Mouse (Mus musculus): Measurements from ENCODE around the gene Blm. TPM values are rescaled to one million over a fixed set of nuclear protein-coding genes. Genes with fewer than 3 reads are reported as not detected.

Blm gene
- total and polyA plus RNA-seq, 3 experiments, result 24.1 to 56.2 (median 36.4) TPM

DNA sequence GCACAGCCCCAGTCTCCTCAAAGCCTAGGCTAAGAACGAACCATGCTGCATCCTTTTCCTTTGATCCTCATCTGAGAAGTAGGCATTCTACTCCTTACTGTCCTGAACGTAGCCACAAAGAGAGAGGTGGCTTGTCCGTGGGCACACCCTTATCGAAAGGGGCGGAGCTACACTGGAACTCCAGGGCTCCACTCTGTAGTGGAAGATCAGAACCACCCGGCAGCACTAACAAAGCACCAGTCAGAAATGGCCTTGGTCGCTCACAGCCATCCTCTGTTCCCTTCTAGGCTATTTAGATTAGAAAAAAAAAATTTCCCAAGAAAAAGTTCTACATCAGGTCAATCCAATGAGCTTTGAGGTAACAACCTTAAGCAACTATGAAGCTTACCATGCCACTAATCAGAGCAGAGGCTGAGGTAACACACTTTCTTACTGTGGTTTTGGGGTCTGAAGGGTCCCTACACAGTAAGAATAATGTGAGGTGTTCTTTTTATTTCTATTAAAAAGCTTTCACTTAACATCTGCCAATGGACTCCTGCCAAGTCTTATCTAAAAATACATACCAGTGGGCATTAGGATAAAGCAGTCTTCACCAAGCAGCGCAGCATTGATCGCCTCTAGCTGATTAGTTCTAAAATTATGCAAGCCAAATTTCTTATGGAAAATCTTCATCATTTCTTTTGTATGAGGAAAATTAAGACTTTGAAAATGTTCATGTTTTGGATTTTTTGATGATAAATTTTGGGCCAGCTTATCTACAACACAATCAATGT, 35.5 kb downstream of the Blm start:
- no peak overlapping the region for H3K4me2 ChIP-seq (ENCODE audit: insufficient read depth, low read depth, poor library complexity, severe bottlenecking)
- no peak for DNase-seq (ENCODE audit: extremely low read depth)
- in situ Hi-C loops (cut with MboI; ENCODE audit: low pct_ligation_motif_present, low pct_unique_long_range_greater_than_20kb, low sequenced_read_pairs), result no loop called here

DNA sequence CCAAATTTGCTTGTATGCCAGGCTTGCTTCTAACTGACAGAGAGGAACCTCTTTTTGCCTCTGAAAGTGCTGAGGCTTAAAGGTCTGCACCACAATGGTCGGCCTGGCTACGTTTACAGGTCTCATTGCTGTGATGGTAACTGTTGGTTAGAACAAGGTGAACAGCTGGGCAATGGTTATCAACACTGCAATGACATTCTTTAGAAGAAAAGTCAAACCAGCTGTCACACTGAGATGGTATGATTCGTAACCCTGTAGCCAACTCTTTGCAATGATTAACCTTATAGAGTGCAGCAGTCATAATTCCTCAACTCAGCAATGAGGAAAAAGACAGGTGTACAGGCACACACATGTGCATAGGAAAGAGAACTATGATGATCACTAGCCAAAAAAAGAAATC, 38.3 kb downstream of the Blm start:
- Histone ChIP-seq H3K4me1 (ENCODE audit: control insufficient read depth in 1 of 2, insufficient read depth in 2 of 2) (peaks cover 10 to 48% of the 10 kb centered on the region in 2 experiments), H3K4me2 (ENCODE audit: insufficient read depth, low read depth, poor library complexity, severe bottlenecking) (no peak overlapping the region), H3K9me3 (replicated peaks; ENCODE audit: low read length) (no peaks in the 10 kb centered on the region), H3K4me3 (replicated peaks in 1 of 3; ENCODE audit: low read depth in 2 of 3, low read length in 2 of 3, poor library complexity in 1 of 3) (no peak overlapping the region), H3K36me3 (replicated peaks in 1 of 2; ENCODE audit: control insufficient read depth in 1 of 2, insufficient read depth in 1 of 2, low read length in 1 of 2) (peaks cover 30 to 69% of the 10 kb centered on the region in 2 experiments), H3K9ac (ENCODE audit: insufficient read depth, low read depth) (no peak overlapping the region), H3K79me2 (replicated peaks; ENCODE audit: control insufficient read depth, extremely low read depth, insufficient read depth, poor library complexity, severe bottlenecking) (no peaks in the 10 kb centered on the region), H3K27me3 (replicated peaks) (no peaks in the 10 kb centered on the region), H3K27ac (ENCODE audit: insufficient read depth, low read depth) (peak overlapping the region; percentile 13; the same call in 1 of the 2 replicates)
- dilution Hi-C loops (cut with MboI; ENCODE audit: extremely low pct_ligation_motif_present, extremely low pct_unique_long_range_greater_than_20kb, low sequenced_read_pairs) (no loop called here), in situ Hi-C loops (cut with MboI; ENCODE audit: low pct_ligation_motif_present, low pct_unique_long_range_greater_than_20kb, low sequenced_read_pairs) (no loop called here)
- TF ChIP-seq POLR2A (IDR thresholded peaks at IDR 0.05; ENCODE audit: low read depth, low read length) (no peak), RAD21 (IDR thresholded peaks at IDR 0.05; ENCODE audit: low read depth, low read length) (no peak), NRF1 (IDR thresholded peaks at IDR 0.05; ENCODE audit: low read depth, low read length) (no peak), JUND (conservative IDR thresholded peaks at IDR 0.05; ENCODE audit: low read depth, low read length) (no peak), NELFE (IDR thresholded peaks at IDR 0.05; ENCODE audit: low read depth, low read length) (no peak), GABPA (IDR thresholded peaks at IDR 0.05; ENCODE audit: insufficient replicate concordance, low read depth, low read length) (no peak), USF2 (conservative IDR thresholded peaks at IDR 0.05; ENCODE audit: low read depth, low read length) (no peak), IRF4 (IDR thresholded peaks at IDR 0.05; ENCODE audit: low read depth, low read length) (no peak), PAX5 (IDR thresholded peaks at IDR 0.05; ENCODE audit: low read length) (no peak), ZC3H11A (IDR thresholded peaks at IDR 0.05; ENCODE audit: low read depth, low read length) (no peak), ZMIZ1 (IDR thresholded peaks at IDR 0.05; ENCODE audit: low read depth, low read length) (no peak), TBP (conservative IDR thresholded peaks at IDR 0.05; ENCODE audit: low read depth, low read length) (no peak), JUN (IDR thresholded peaks at IDR 0.05; ENCODE audit: insufficient read depth, low read depth, low read length) (no peak), ETS1 (conservative IDR thresholded peaks at IDR 0.05; ENCODE audit: low read depth, low read length) (no peak), UBTF (IDR thresholded peaks at IDR 0.05; ENCODE audit: low read depth, low read length) (no peak)
- no peak for DNase-seq (ENCODE audit: extremely low read depth)

More for the DNA sequence above, 35.5 kb downstream of the Blm start:
- Histone ChIP-seq H3K79me2 (replicated peaks; ENCODE audit: control insufficient read depth, extremely low read depth, insufficient read depth, poor library complexity, severe bottlenecking) (no peaks in the 10 kb centered on the region), H3K9me3 (replicated peaks; ENCODE audit: low read length) (no peaks in the 10 kb centered on the region), H3K4me3 (replicated peaks in 1 of 3; ENCODE audit: low read depth in 2 of 3, low read length in 2 of 3, poor library complexity in 1 of 3) (no peak overlapping the region), H3K27me3 (replicated peaks) (no peaks in the 10 kb centered on the region), H3K4me1 (ENCODE audit: control insufficient read depth in 1 of 2, insufficient read depth in 2 of 2) (peaks cover 10 to 57% of the 10 kb centered on the region in 2 experiments), H3K9ac (ENCODE audit: insufficient read depth, low read depth) (no peak overlapping the region), H3K36me3 (replicated peaks in 1 of 2; ENCODE audit: control insufficient read depth in 1 of 2, insufficient read depth in 1 of 2, low read length in 1 of 2) (peaks cover 38 to 71% of the 10 kb centered on the region in 2 experiments), H3K27ac (ENCODE audit: insufficient read depth, low read depth) (no peak overlapping the region)
- dilution Hi-C loops (cut with MboI; ENCODE audit: extremely low pct_ligation_motif_present, extremely low pct_unique_long_range_greater_than_20kb, low sequenced_read_pairs), result no loop called here
- no peak for TF ChIP-seq ZMIZ1 (IDR thresholded peaks at IDR 0.05; ENCODE audit: low read depth, low read length)
- no peak for TF ChIP-seq MXI1 (IDR thresholded peaks at IDR 0.05; ENCODE audit: low read depth, low read length)
- no peak for TF ChIP-seq PAX5 (IDR thresholded peaks at IDR 0.05; ENCODE audit: low read length)
- no peak for TF ChIP-seq USF2 (conservative IDR thresholded peaks at IDR 0.05; ENCODE audit: low read depth, low read length)
- TF ChIP-seq NELFE (IDR thresholded peaks at IDR 0.05; ENCODE audit: low read depth, low read length), result no peak
- no peak for TF ChIP-seq ZC3H11A (IDR thresholded peaks at IDR 0.05; ENCODE audit: low read depth, low read length)
- TF ChIP-seq CTCF (conservative IDR thresholded peaks at IDR 0.05 in 1 of 2, IDR thresholded peaks at IDR 0.05 in 1 of 2; ENCODE audit: low read depth in 2 of 2, low read length in 2 of 2), result no peak
- no peak for TF ChIP-seq UBTF (IDR thresholded peaks at IDR 0.05; ENCODE audit: low read depth, low read length)
- TF ChIP-seq JUN (IDR thresholded peaks at IDR 0.05; ENCODE audit: insufficient read depth, low read depth, low read length), result no peak
- no peak for TF ChIP-seq MAX (IDR thresholded peaks at IDR 0.05; ENCODE audit: low read length)
- TF ChIP-seq HCFC1 (IDR thresholded peaks at IDR 0.05; ENCODE audit: low read depth, low read length), result no peak
- TF ChIP-seq TBP (conservative IDR thresholded peaks at IDR 0.05; ENCODE audit: low read depth, low read length), result no peak
- no peak for TF ChIP-seq JUND (conservative IDR thresholded peaks at IDR 0.05; ENCODE audit: low read depth, low read length)
- TF ChIP-seq EP300 (IDR thresholded peaks at IDR 0.05; ENCODE audit: low read length), result no peak

Data from CH12.LX (cell line).